Mouse (Mus musculus) kidney, postnatal 14 days (tissue): ENCODE results near the gene Fam102b.

Experiments used
- DNase-seq: peaks from one replicate; pipeline ENCODE4 v3.0.0; 2022; ENCODE audit warnings: mixed read lengths

The Fam102b gene

DNA sequence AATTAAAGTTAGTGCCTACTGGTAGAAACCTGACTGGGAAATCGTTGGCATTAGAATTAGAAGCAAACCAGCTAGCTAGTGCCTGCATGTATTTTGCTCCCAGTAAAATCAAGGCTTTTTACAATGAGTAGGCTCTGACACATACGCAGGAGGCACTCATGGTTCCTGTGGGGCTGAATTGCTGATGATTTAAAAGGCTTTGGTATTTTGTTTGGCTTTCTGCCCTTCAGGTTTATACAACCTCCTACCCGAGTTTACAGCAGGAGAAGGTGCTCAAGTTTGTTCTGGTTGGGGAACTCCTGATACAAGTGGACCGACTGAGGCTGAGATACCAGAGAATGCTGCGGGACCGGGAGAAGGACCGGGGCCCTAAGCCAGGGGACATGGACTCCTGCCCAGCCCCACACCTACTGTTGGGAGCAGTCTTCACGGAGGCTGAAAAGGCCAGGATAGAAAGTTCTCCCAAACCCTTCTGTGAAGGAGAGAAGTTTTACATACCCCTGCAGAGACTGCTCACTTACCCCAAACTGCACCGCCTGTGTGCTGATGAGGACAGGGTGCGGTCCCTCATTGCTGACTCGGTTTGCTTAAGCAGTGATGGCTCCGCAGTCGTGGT lies 67.6 kb downstream of the Fam102b start:
- peak; percentile 17 for DNase-seq

GRCm38 (mm10) chr3:108957976-108958375 lies 69.4 kb downstream of the Fam102b start:
- DNase-seq = no peak

GRCm38 (mm10) chr3:108940996-108941395 lies 86.4 kb downstream of the Fam102b start:
- DNase-seq = no peak

GRCm38 (mm10) chr3:108940001-108940633 lies 87.3 kb downstream of the Fam102b start, which contains the start of gene Gm9857:
Gene Gm9857, minus strand, starts transcription at chr3:108940445.
- peak; percentile 16 for DNase-seq

DNA sequence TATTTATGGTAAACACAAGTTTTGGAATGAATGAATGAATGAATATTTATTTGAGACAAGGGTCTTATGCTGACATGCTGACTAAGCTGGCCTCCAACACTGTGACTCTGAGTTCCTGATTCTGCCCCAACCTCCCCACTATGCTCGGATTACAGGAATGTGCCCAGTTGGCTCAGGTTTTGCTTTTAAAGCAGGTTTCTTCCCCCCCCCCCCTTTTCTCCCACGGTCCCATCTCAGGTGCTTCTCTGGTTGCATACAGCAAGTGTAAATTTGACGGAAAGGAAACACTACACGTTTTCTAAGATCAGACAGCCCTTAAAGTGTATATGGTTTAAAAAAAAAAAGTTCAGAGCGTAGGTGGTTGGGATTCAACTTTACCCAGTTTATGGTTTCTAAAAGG lies 87.8 kb downstream of the Fam102b start, which contains the start of gene Henmt1:
Gene Henmt1 (plus strand): TSS at position 301 of the 400 bp plus-strand sequence.
- DNase-seq = no peak

DNA sequence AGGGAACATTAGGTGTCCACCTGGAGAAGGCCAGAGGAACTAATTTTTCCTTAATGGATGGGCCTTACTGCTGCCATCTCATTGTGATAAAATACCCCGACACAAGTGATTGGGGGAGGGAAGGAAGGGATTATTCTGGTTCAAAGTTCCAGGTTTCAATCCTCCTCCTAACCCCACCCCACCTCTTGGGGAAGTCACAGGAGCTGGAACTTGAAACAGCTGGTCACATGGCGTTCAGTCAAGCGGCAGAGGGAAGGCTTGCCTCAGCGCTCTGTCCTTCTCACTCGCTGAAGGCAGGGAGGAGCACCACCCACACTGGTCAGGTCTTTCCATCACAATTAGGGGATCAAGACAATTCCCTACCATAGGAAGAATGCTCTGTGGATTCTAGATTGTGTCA lies 88.7 kb downstream of the Fam102b start:
- no peak for DNase-seq

DNA sequence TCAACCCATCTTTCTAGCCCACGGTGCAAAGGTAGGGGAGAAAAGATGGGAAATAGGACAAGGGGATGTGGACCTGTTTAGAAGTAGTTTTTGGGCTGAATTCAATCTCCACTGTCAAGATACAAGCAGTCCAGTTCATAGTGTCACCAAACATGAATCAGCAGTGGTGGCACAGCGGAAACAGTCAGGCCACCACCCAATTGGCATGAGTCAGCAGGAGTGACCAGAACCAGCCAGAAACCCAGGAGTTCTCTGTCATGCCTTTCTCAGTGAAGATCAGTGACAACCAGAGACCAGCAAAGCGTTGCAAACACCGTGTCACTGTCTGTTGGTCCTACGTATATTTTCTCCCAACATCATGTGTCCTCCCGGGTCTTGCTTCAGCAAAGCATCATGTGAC lies 93.8 kb downstream of the Fam102b start:
- no peak for DNase-seq

DNA sequence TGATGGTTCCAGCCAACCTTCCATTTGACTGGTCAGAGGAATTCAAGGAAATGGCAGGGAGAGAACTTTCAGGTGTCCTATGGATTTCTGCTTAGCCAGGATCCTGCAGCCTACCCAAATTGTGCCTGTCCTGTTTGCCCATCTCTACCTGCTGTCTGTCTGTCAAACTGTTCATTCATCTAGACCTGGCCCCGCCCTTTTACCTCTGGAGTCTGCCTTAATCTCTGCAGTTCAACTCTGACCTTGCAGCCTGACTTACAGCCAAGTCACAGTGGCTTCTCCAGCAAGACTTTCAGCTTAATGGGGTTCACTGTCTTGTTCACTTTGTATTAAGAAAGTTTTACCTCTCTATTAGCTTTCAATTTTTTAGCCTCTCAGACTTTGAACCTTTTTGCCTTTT lies 101.1 kb downstream of the Fam102b start:
- no peak for DNase-seq

- DNase-seq = no peak
Observed at GRCm38 (mm10) chr3:108925677-108926076, 101.7 kb downstream of the Fam102b start.

DNA sequence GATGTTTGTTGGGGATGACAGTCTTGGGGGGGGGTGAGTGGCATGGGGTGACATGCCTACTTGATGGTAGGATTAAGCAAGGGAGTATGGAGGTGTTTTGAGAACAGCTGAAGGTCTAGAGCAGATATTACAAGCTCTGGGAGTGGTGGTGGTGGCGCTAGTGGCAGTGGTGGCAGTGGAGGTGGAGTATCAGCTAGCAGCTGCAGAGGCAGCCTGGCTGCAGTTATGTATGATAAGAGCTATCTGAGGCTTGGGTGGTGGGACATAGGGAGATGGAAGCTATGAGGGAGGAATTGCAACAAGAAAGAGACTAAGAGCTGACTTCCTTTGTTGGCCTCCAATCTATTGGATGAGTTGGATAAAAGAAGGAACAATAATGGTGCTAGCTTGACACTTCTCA lies 105.6 kb downstream of the Fam102b start:
- no peak for DNase-seq
